ENCODE assay signal across 20 mouse cellular contexts in genomic region chr12:36425258-36425657, GRCm38 (mm10). TPM values are rescaled to one million over a fixed set of nuclear protein-coding genes. Genes with fewer than 3 reads are reported as not detected.
DNase-seq lines count a peak whose midpoint lies in the region; ATAC-seq lines count a peak whose summit lies in the region.
"Had no signal": no experiment of that assay in that cellular context is flagged by ENCODE, and none has a peak within 500 bp of the region (broad histone marks: within the 10 kb centered on the region; RNA-seq: fewer than 3 reads in every experiment).

No protein-coding gene starts in this region.

- WGBS in neural tube, embryonic 12.5 days: 32% methylated on average over 7 of the region's 7 CpGs
- 71% methylated on average over 7 of the region's 7 CpGs for WGBS in forebrain, embryonic 16.5 days

- H3K4me1 ChIP-seq in neural tube, embryonic 12.5 days: no peaks in the 10 kb centered on the region; the same call in 1 of the 2 replicates
- H3K4me1 ChIP-seq in forebrain, embryonic 16.5 days (replicated peaks; ENCODE audit: control insufficient read depth, insufficient read depth, low read length): no peaks in the 10 kb centered on the region
- H3K4me1 ChIP-seq: embryonic facial prominence, embryonic 12.5 days; forebrain, embryonic 13.5 days; forebrain, embryonic 15.5 days had no signal

- no peaks in the 10 kb centered on the region for H3K36me3 ChIP-seq in neural tube, embryonic 12.5 days
- H3K36me3 ChIP-seq in forebrain, embryonic 16.5 days (ENCODE audit: control insufficient read depth, insufficient read depth): no peaks in the 10 kb centered on the region
- H3K36me3 ChIP-seq: embryonic facial prominence, embryonic 10.5 days; embryonic facial prominence, embryonic 12.5 days; forebrain, embryonic 15.5 days had no signal

- no peak overlapping the region for H3K9ac ChIP-seq in neural tube, embryonic 12.5 days
- no peak overlapping the region for H3K9ac ChIP-seq in forebrain, embryonic 16.5 days (replicated peaks; ENCODE audit: low read depth, low read length)
- H3K9ac ChIP-seq: embryonic facial prominence, embryonic 12.5 days; forebrain, embryonic 13.5 days; forebrain, embryonic 15.5 days had no signal

- H3K27ac ChIP-seq in neural tube, embryonic 12.5 days: no peak overlapping the region
- H3K27ac ChIP-seq in forebrain, embryonic 16.5 days (ENCODE audit: low read length): no peak overlapping the region
- H3K27ac ChIP-seq: embryonic facial prominence, embryonic 10.5 days; embryonic facial prominence, embryonic 12.5 days; forebrain, embryonic 13.5 days; forebrain, embryonic 15.5 days had no signal

- no peak overlapping the region for H3K4me2 ChIP-seq in neural tube, embryonic 12.5 days (replicated peaks)
- H3K4me2 ChIP-seq in forebrain, embryonic 16.5 days (ENCODE audit: low read length): no peak overlapping the region
- H3K4me2 ChIP-seq: embryonic facial prominence, embryonic 12.5 days; forebrain, embryonic 13.5 days; forebrain, embryonic 15.5 days had no signal

- no peaks in the 10 kb centered on the region for H3K9me3 ChIP-seq in neural tube, embryonic 12.5 days
- H3K9me3 ChIP-seq in forebrain, embryonic 16.5 days (ENCODE audit: control insufficient read depth, low read length): no peaks in the 10 kb centered on the region
- H3K9me3 ChIP-seq: embryonic facial prominence, embryonic 10.5 days; embryonic facial prominence, embryonic 12.5 days; forebrain, embryonic 13.5 days; forebrain, embryonic 15.5 days had no signal

- intact Hi-C loops in heart, postnatal 36 days (cut with DNase I): no loop called here

- ATAC-seq in neural tube, embryonic 12.5 days (ENCODE audit: low FRiP score, low read depth): peak; percentile 59; the same call in 1 of the 2 replicates
- ATAC-seq in frontal cortex, adult (ENCODE audit: low TSS enrichment): no peak
- ATAC-seq in forebrain, embryonic 16.5 days: no peak
- ATAC-seq: forebrain, embryonic 13.5 days; forebrain, embryonic 15.5 days had no signal

- H3K4me3 ChIP-seq in neural tube, embryonic 12.5 days: no peak overlapping the region
- H3K4me3 ChIP-seq in forebrain, embryonic 16.5 days (replicated peaks; ENCODE audit: low read length): no peak overlapping the region
- H3K4me3 ChIP-seq: embryonic facial prominence, embryonic 10.5 days; embryonic facial prominence, embryonic 12.5 days; forebrain, embryonic 13.5 days; forebrain, embryonic 15.5 days had no signal

- no peaks in the 10 kb centered on the region for H3K27me3 ChIP-seq in neural tube, embryonic 12.5 days (replicated peaks)
- H3K27me3 ChIP-seq in forebrain, embryonic 16.5 days (replicated peaks; ENCODE audit: control insufficient read depth, insufficient read depth, low read length): no peaks in the 10 kb centered on the region
- H3K27me3 ChIP-seq: embryonic facial prominence, embryonic 12.5 days; forebrain, embryonic 13.5 days; forebrain, embryonic 15.5 days had no signal

- DNase-seq in heart, adult 11 months: peak; percentile 33
- no peak for DNase-seq in heart, postnatal 36 days
- DNase-seq in embryo, embryonic 10.5 days (ENCODE audit: low spot score): peak; percentile 18
- peak; percentile 7 for DNase-seq in embryo, embryonic 11 days
- no peak for DNase-seq in kidney, adult 8-10 months
- DNase-seq: adrenal gland, adult 8-10 months; adrenal gland, postnatal 14 days; adrenal gland, postnatal 36 days; cerebellum, adult 11-12 months; cerebellum, adult 2 months; cerebellum, adult 9-10 months; cerebellum, postnatal 10 days; cerebellum, postnatal 25 days had no signal

RNA-seq across cellular contexts. Expression of gene D630036H23Rik, which starts 43.3 kb away (rescaled TPM):
- total RNA-seq in heart, postnatal 36 days (2021): under 1 TPM; 0.95 to 0.97 TPM
- 1.3 and 1.4 TPM in 2 replicates for polyA plus RNA-seq in neural tube, embryonic 12.5 days (2016; fragmentation: Nextera tagmentation; extraction: Ambion mirVana)
- 1.7 and 3.0 TPM in 2 replicates for polyA plus RNA-seq in forebrain, embryonic 16.5 days (2015; fragmentation: Nextera tagmentation; extraction: Ambion mirVana)

RNA-seq across cellular contexts. Expression of gene Ispd, which starts 44.0 kb away (rescaled TPM):
- 1 to 10 TPM; 4.6 to 5.8 TPM for total RNA-seq in heart, postnatal 36 days (2021)
- polyA plus RNA-seq in neural tube, embryonic 12.5 days (2016; fragmentation: Nextera tagmentation; extraction: Ambion mirVana): 13.1 and 14.2 TPM in 2 replicates
- 7.0 and 7.5 TPM in 2 replicates for polyA plus RNA-seq in forebrain, embryonic 16.5 days (2015; fragmentation: Nextera tagmentation; extraction: Ambion mirVana)

Comparison
In these comparisons a context has a peak if more than half of its experiments do, and no peak if none do; other contexts are left out.
1. DNase-seq: peak in heart, adult 11 months (single experiment), embryo, embryonic 10.5 days (single experiment) and embryo, embryonic 11 days (single experiment); none in heart, postnatal 36 days (0 of 2) and kidney, adult 8-10 months (0 of 2).